Mouse (Mus musculus): ENCODE data around the gene Arvcf.

DNA sequence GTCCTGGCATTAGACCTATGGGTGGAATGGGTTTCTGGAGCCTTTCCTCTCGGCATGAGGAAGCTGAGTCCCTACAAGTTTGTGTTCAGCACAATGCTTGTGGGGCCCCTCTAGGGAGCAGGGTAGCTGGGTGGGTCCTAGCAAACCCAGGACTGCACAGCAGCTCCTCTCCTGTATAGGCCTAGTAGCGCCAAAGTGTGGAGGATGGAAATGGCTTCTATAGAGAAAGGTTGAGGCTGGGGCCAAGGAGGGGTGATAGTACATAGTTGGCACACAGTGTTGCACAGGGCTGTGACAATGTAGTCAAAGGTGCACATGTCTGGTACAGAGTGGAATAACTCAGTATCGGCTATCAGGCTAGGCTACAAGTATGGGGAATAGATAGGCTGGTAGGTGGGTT, 46.1 kb downstream of the Arvcf start:
- no peak for TF ChIP-seq POLR2A (IDR thresholded peaks at IDR 0.05; ENCODE audit: extremely low read depth, insufficient read depth, low read length)
- no peak for TF ChIP-seq CTCF (IDR thresholded peaks at IDR 0.05; ENCODE audit: low read depth, low read length)
